Mouse (Mus musculus) olfactory bulb, adult 2 months (tissue): ENCODE results near the gene Gpr34. TPM values are rescaled to one million over a fixed set of nuclear protein-coding genes. Genes with fewer than 3 reads are reported as not detected.

Experiments
- H3K27ac ChIP-seq: fragments of 200-500 bp; 2 replicates; pipeline ENCODE4 v1.5.1; 2012; ENCODE audit warnings: low read depth, low read length; ENCODE audit not compliant: insufficient read depth
- H3K4me1 ChIP-seq: fragments of 200-500 bp; 2 replicates; pipeline ENCODE4 v1.6.1; 2012; ENCODE audit warnings: low read length; ENCODE audit not compliant: control insufficient read depth, insufficient read depth
- H3K4me3 ChIP-seq: fragments of 200-500 bp; 2 replicates; pipeline ENCODE4 v1.5.1; 2012; ENCODE audit warnings: mild to moderate bottlenecking, low read depth, low read length, moderate library complexity; ENCODE audit not compliant: insufficient read depth
- CTCF ChIP-seq: fragments of 200-500 bp; IDR thresholded peaks from 2 replicates; pipeline ENCODE4 v1.5.1; 2012; ENCODE audit warnings: low read depth, mild to moderate bottlenecking, low read length, moderate library complexity; ENCODE audit not compliant: insufficient read depth
- POLR2A ChIP-seq: fragments of 200-500 bp; IDR thresholded peaks from 2 replicates; pipeline ENCODE4 v1.6.1; 2012; ENCODE audit warnings: mild to moderate bottlenecking, low read depth, low read length, moderate library complexity; ENCODE audit not compliant: insufficient read depth
- WGBS: fragments of 180-500 bp; shearing (Covaris S2); methylation state at CpG from one replicate; pipeline ENCODE4 v1.1.7; 2018; 5-methylcytosine and 5-hydroxymethylcytosine counted together
- polyA plus RNA-seq: library from polyadenylated mRNA; stranded (reverse); fragments of >200 nt; gene quantifications from 2 replicates; pipeline ENCODE4 v1.2.4, GENCODE M21; 2012; ENCODE audit warnings: low replicate concordance; ENCODE audit not compliant: missing spikeins, insufficient read depth, insufficient read length

Gpr34 gene
- polyA plus RNA-seq, 1 experiment, result not detected

- H3K4me3 ChIP-seq, result no peak overlapping the region
- H3K4me1 ChIP-seq, result no peaks in the 10 kb centered on the region
- no peak overlapping the region for H3K27ac ChIP-seq
- TF ChIP-seq POLR2A (no peak), CTCF (no peak)
- 74% methylated on average over 3 of the region's 3 CpGs for WGBS
Measured at GRCm38 (mm10) chrX:13658616-13659140, 26.8 kb downstream of the Gpr34 start.

GRCm38 (mm10) chrX:13659201-13659890 lies 27.5 kb downstream of the Gpr34 start:
- TF ChIP-seq CTCF (no peak), POLR2A (no peak)
- WGBS, result 64% methylated on average over 4 of the region's 4 CpGs
- Histone ChIP-seq H3K27ac (no peak overlapping the region), H3K4me1 (no peaks in the 10 kb centered on the region), H3K4me3 (no peak overlapping the region)

DNA sequence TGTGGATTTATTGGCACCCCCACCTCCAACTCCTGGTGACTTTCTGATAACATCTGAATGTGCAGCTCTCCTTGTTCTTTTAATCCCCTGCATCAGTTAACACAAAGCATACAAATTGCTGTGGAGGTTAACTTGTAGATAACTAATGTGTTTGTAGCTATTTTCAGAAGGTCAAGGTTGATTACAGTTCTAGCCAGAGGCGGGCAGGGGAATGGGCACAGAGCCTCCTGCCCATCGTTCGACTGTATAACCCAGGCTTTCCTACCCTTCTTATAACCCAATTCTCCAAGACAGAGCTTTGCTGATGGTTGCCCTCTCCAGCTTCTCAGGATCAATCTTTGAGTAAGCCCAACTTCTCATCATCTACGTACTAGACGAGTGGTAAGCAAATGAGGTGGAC lies 29.2 kb downstream of the Gpr34 start, which contains the start of gene Gpr82:
Gene Gpr82, plus strand, starts transcription at position 301 of the 400 bp plus-strand sequence.
- no peak within 1 kb of the TSS for H3K4me3 ChIP-seq
- no peak within 1 kb of the TSS for H3K27ac ChIP-seq
- 94% methylated on average over 5 of the region's 5 CpGs for WGBS
- H3K4me1 ChIP-seq, result no peaks in the 10 kb centered on the region
- TF ChIP-seq CTCF (no peak), POLR2A (no peak)

- Histone ChIP-seq H3K27ac (no peak overlapping the region), H3K4me3 (no peak overlapping the region), H3K4me1 (no peaks in the 10 kb centered on the region)
- 96% methylated on average over 5 of the region's 5 CpGs for WGBS
- TF ChIP-seq CTCF (no peak), POLR2A (no peak)
Measured at GRCm38 (mm10) chrX:13668867-13669266, 37.0 kb downstream of the Gpr34 start.

GRCm38 (mm10) chrX:13670342-13670741 lies 38.5 kb downstream of the Gpr34 start:
- no peak for TF ChIP-seq CTCF
- TF ChIP-seq POLR2A, result no peak
- no peak overlapping the region for H3K4me3 ChIP-seq
- H3K4me1 ChIP-seq, result no peaks in the 10 kb centered on the region
- no peak overlapping the region for H3K27ac ChIP-seq
- WGBS, result 75% methylated on average over 3 of the region's 3 CpGs

GRCm38 (mm10) chrX:13673001-13673400 lies 41.1 kb downstream of the Gpr34 start:
- no peak overlapping the region for H3K27ac ChIP-seq
- TF ChIP-seq CTCF (no peak), POLR2A (no peak)
- no peak overlapping the region for H3K4me3 ChIP-seq
- WGBS, result 92% methylated on average over 3 of the region's 3 CpGs
- no peaks in the 10 kb centered on the region for H3K4me1 ChIP-seq

GRCm38 (mm10) chrX:13681748-13682147 lies 49.9 kb downstream of the Gpr34 start:
- TF ChIP-seq CTCF (no peak), POLR2A (no peak)
- Histone ChIP-seq H3K27ac (no peak overlapping the region), H3K4me3 (no peak overlapping the region), H3K4me1 (no peaks in the 10 kb centered on the region)
- WGBS, result 81% methylated on average over 3 of the region's 3 CpGs

GRCm38 (mm10) chrX:13686589-13686988 lies 54.7 kb downstream of the Gpr34 start:
- H3K4me1 ChIP-seq, result no peaks in the 10 kb centered on the region
- no peak for TF ChIP-seq POLR2A
- TF ChIP-seq CTCF, result no peak
- no peak overlapping the region for H3K27ac ChIP-seq
- 95% methylated on average over 1 of the region's 1 CpGs for WGBS
- H3K4me3 ChIP-seq, result no peak overlapping the region

DNA sequence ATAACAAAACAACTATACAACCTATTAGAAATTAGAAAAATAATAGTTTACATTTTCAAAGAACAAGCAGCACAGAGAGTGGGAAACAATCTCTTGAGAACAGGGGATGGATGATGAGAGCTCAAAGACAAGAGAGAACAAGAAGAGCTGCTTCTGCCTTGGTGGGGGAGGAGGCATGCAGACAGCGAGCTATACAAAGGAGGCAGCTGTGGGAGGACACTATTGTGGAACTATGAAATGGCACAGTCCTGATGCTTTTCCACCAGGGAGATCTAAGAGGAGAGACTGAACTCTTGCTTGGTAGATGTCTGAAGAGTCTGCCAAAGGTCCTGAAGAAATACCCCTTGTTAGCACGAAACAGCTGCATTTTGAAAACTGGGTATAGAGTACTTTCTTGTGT lies 56.5 kb downstream of the Gpr34 start:
- no peak overlapping the region for H3K4me3 ChIP-seq
- WGBS, result 40% methylated on average over 2 of the region's 2 CpGs
- H3K27ac ChIP-seq, result no peak overlapping the region
- TF ChIP-seq POLR2A, result no peak
- H3K4me1 ChIP-seq, result no peaks in the 10 kb centered on the region

Other genes starting within 250 kb of the Gpr34 start
- gene Nyx, start 166.0 kb upstream of the Gpr34 start, polyA plus RNA-seq, result not detected in 2 replicates
- not detected in 2 replicates for gene Gpr82, start 29.3 kb downstream of the Gpr34 start, polyA plus RNA-seq
- gene Cask, start 219.3 kb downstream of the Gpr34 start, polyA plus RNA-seq, result not detected in 2 replicates